Mouse (Mus musculus) kidney, postnatal 25 days (tissue): ENCODE results near the gene Snx6.
"Not testable (repeated sequence)": the region's sequence is repeated elsewhere in the genome, so short reads cannot be mapped to it uniquely, and the experiment has no call there.

Experiments
- DNase-seq, 2 experiments: peaks; one replicate each; pipeline ENCODE4 v3.0.0; 2021; ENCODE audit warnings: mixed read lengths in 2 of 2

The Snx6 gene

GRCm38 (mm10) chr12:54795153-54795998, at the start of gene Snx6:
TSS of gene Snx6 (minus strand) at chr12:54795703.
- DNase-seq, result peak; percentile 88 to 94

DNA sequence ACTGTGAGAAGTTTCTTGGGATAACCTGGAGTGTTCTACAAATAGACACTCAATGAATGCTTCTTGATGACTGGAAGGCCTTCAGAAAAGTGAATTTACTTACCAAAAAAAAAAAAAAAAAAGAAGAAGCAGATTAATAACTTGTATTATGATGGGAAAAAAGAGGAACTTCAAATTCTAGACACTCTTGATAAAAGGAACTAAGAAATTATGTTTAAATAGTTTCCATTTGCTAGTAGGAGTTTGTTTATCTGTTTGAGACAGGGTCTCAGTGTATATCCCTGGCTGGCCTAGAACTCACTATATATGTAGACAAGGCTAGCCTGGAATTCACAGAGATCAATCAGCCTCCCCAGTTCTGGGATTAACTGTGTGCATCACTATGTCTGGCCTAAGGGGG, 48.9 kb upstream of the Snx6 start:
- DNase-seq, result no peak

DNA sequence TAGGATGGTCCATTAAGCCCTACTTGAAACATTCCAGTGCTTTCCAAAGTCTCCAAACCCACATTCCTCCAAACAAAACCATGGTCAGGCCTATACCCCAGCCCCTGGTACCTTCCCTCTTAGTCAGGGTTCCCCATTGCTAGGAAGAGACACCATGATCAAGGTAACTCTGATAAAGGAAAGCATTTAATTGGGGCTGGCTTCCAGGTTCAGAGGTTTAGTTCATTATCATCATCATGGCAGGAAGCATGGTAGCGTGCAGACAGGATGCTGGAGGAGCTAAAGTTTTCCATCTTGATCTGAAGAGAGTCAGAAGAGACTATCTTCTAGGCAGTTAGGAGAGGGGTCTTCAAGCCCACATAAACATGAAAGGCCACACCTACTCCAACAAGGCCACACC, 46.1 kb upstream of the Snx6 start:
- DNase-seq, result no peak

GRCm38 (mm10) chr12:54839815-54840214, 44.3 kb upstream of the Snx6 start:
- DNase-seq, result no peak

DNA sequence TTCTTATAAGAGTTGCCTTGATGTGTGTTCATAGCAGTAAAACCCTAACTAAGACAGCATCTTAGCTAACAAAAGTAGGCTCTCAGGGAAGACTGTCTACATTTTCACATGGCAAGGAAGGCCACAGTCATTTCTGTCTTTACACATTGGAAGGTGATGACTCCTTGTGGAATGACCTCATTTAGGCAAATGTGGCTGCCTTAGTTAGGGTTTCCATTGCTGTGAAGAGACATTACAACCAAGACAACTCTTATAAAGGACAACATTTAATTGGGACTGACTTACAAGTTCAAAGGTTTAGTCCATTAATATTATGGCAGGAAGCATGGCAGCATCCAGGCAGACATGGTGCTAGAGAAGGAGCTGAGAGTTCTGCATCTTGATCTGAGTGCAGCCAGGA, 43.4 kb upstream of the Snx6 start:
- no peak for DNase-seq

- no peak for DNase-seq
These were observed 40.4 kb upstream of the Snx6 start for GRCm38 (mm10) chr12:54835608-54836570.

DNA sequence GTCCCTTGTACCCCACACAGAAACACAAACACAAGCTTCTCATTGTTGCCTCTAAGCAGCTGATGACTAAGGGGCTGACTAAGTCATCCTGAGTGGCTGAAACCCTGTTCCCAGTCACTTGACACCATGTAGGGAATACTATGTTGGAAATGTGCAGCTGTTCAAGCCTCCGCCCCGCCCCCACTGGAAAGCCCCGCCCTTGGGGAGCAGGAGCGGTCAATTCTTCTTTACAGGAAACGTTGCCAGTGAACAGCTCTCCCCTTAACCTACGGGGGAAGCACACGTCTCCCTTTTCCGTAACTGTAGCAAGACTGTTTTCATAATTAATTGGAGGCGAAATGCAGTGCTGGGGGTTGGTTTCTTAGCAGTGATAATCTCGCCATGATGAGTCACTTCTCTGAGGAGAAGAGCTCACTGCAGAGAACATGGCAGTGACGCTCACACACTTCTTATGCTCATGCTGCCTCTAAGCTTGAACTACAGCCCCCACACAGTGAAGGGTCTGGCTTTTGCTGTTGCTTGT, 39.5 kb upstream of the Snx6 start:
- peak; percentile 75 to 81 for DNase-seq

DNA sequence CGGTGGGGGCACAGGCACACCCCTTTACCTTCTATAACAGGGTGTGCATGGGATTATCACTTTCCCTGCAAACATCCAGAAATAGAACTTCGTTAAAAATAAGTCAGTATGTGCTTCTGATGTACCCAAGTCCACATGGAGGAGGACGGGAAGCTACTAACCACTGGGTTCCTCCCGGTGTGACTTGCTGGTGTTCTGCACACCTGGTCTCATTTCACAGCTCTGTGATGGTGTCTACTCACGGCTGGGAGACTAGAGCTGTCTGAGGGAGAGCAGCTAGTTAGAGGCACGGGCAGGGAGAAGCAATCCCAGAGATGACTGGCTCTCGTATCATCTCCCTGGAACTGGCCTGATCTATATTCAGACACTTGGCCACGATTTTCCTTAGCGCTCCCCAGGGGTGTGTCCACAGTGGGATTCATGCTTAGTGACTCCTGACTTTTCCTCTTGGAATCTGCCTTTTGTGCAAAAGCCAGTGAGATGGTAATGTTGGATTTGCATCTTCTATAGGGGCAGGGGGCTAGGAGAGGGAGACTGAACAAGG, 38.4 kb upstream of the Snx6 start:
- no peak for DNase-seq

- DNase-seq, result not testable (repeated sequence)
These were observed 36.4 kb upstream of the Snx6 start for GRCm38 (mm10) chr12:54831927-54832326.

DNA sequence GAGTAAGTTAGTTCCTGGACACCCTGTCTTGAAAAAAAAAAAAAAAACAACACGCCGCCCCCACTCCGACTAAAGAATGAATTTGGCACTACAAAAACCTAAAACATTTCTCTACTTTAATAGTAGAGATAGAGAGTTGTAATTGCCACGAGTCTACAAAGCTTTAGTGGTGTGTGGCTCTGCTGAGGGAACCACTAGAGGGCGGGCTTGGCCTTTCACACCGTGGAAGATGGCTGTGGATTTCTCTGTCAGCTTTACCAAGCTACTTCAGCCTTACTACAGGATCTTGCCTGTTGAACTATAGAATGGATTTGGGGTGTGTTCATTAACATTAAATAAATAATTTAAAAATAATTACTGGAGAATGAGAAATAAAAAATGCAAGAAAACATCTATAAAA, 35.1 kb upstream of the Snx6 start:
- peak; percentile 81 to 88 for DNase-seq

- no peak for DNase-seq
These were observed 34.4 kb upstream of the Snx6 start for GRCm38 (mm10) chr12:54829876-54830275.

- no peak for DNase-seq
These were observed 32.5 kb upstream of the Snx6 start for GRCm38 (mm10) chr12:54828043-54828442.

DNA sequence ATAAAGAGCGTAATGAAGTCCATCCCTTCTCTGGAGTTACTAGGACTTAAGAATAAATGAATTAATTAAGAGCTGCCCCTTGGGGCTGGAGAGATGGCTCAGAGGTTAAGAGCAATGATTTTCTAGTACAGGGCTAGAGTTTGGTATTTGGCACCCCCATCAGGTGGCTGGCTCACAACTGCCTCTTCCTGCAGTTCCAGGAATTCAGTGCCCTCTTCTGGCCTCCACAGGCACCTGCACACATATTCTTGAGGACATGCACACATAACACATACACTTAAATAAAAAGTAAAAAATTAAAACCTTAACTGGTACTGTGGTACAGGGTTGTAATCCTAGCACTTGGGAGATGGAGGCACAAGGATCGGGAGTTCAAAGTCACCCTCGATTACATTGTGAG, 29.7 kb upstream of the Snx6 start:
- DNase-seq, result peak; percentile 15 to 40

DNA sequence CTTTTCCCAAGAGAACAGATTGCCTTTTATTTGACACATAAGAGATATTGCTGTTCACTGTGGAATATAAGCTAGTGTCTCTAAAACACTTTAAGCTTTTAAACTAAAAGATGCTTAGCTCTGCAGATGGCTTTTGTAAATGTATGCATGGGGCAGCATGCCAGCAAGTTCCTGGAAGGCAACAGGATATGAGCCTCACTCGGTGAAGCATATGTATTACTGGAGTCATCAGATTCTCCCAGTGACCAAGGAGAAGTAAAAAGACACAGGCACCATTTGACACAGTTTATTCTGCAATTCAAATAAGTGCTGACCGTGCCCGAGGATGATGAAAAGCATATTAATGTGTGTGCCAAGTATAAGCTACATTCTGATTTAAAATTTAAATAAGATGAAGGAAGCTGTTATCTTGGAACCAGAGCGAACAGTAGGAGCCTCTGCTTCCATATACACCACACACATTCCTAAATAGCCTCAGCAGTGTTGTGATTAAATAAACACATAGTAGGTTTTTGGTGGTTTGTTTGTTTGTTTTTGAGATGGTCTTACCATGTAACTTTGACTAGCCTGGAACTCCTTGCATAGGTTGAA, 27.4 kb upstream of the Snx6 start:
- DNase-seq, result no peak

DNA sequence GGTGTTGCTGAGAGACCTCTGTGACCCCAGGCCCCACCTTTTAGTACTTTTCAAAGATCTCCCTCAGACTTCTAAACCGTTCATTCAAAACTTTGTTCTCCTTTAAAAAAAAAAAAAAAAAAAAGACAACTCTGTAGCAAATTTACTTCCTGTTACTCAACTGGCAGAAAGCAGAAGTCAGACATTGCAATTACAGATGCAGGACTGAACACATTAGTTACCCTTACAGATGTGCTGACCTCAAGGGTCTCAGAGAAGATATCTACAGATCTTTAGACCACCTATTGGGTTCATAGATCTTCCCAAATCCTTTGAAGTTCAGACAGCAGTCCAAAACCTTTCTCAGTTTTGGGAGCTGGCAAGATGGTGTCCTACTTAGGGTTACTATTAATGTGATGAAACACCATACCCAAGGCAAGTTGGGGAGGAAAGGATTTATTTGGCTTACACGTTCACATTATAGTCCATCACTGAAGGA, 25.2 kb upstream of the Snx6 start:
- no peak for DNase-seq

- DNase-seq, result peak; percentile 81 to 89
These were observed 23.9 kb upstream of the Snx6 start for GRCm38 (mm10) chr12:54819181-54819935.

GRCm38 (mm10) chr12:54810142-54810541, 14.6 kb upstream of the Snx6 start:
- DNase-seq, result no peak

- DNase-seq, result no peak
These were observed 12.0 kb upstream of the Snx6 start for GRCm38 (mm10) chr12:54807481-54807880.

- DNase-seq, result no peak
These were observed 10.6 kb upstream of the Snx6 start for GRCm38 (mm10) chr12:54806131-54806530.

DNA sequence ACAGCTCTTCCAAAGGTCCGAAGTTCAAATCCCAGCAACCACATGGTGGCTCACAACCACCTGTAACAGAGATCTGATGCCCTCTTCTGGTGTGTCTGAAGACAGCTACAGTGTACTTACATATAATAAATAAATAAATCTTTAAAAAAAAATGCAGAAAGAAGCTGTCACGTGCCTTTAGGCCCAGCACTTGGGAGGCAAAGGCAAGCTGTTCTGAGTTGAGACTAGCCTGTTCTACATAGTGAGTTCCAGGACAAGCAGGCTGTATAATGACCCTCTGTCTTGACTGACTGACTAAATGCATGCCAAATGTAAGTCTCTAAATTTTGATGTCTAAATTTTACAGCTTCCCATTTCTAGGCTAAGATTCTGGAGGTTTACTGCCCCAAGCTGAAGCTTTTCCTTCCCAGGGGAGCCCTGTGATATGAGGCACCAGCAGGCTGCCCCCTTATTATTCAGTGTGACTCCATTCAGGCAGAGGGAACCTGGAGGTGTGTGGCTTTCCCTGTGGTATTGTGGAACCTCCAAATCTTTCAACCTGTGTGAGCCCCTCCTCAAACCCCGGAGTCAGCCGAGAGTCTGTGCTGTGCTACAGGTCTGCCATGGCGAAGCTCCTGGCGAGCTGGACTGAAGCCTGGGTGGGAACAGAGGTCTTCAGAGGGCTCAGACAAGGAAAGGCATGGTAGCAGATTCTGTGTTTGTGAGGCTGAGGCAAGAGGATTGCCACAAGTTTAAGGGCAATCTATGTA, 9.9 kb upstream of the Snx6 start:
- no peak for DNase-seq

GRCm38 (mm10) chr12:54803531-54803930, 8.0 kb upstream of the Snx6 start:
- no peak for DNase-seq
